In genomic region chr14:31165991-31166630, GRCm38 (mm10) we compare ENCODE assay signal across 8 mouse cellular contexts. TPM values are rescaled to one million over a fixed set of nuclear protein-coding genes. Genes with fewer than 3 reads are reported as not detected.
DNase-seq lines count a peak whose midpoint lies in the region; ATAC-seq and TF ChIP-seq lines count a peak whose summit lies in the region.

No protein-coding gene starts in this region.

- peaks cover 32% of the 10 kb centered on the region for H3K4me1 ChIP-seq in cerebellum, adult 2 months (ENCODE audit: control insufficient read depth, insufficient read depth, low read length)
- H3K4me1 ChIP-seq in CH12.LX (ENCODE audit: control insufficient read depth in 1 of 2, insufficient read depth in 2 of 2): peaks cover 20 to 63% of the 10 kb centered on the region in 2 experiments
- peaks cover 11 to 30% of the 10 kb centered on the region in 2 experiments for H3K4me1 ChIP-seq in heart, embryonic 14.5 days (ENCODE audit: control insufficient read depth in 2 of 2, insufficient read depth in 2 of 2, low read length in 2 of 2)
- H3K4me1 ChIP-seq in lung, embryonic 16.5 days (replicated peaks; ENCODE audit: control insufficient read depth, insufficient read depth, low read length): 0 out of 2 replicates have a peak, but pooled peaks cover 2% of the 10 kb centered on the region

- H3K9me3 ChIP-seq in CH12.LX (replicated peaks; ENCODE audit: low read length): no peaks in the 10 kb centered on the region
- no peaks in the 10 kb centered on the region for H3K9me3 ChIP-seq in heart, embryonic 14.5 days (ENCODE audit: control insufficient read depth, low read length)
- H3K9me3 ChIP-seq in lung, embryonic 16.5 days (ENCODE audit: control insufficient read depth, low read length): no peaks in the 10 kb centered on the region

- no peak for TF ChIP-seq RAD21 in CH12.LX (IDR thresholded peaks at IDR 0.05; ENCODE audit: low read depth, low read length)

- in situ Hi-C loops in CH12.LX (cut with MboI; ENCODE audit: low pct_ligation_motif_present, low pct_unique_long_range_greater_than_20kb, low sequenced_read_pairs): no loop called here

- no peak overlapping the region for H3K27ac ChIP-seq in cerebellum, adult 2 months (ENCODE audit: insufficient read depth, low read length)
- H3K27ac ChIP-seq in CH12.LX (ENCODE audit: insufficient read depth, low read depth): no peak overlapping the region
- no peak overlapping the region; a peak in 1 of 4 replicates for H3K27ac ChIP-seq in heart, embryonic 14.5 days (replicated peaks in 1 of 2; ENCODE audit: control insufficient read depth in 1 of 2, insufficient read depth in 1 of 2, low read depth in 2 of 2, low read length in 2 of 2)
- H3K27ac ChIP-seq in lung, embryonic 16.5 days (ENCODE audit: low read length): no peak overlapping the region

- no peak overlapping the region for H3K4me3 ChIP-seq in cerebellum, adult 2 months (replicated peaks; ENCODE audit: insufficient read depth, low read depth, low read length)
- H3K4me3 ChIP-seq in CH12.LX (replicated peaks in 1 of 3; ENCODE audit: low read depth in 2 of 3, low read length in 2 of 3, poor library complexity in 1 of 3): no peak overlapping the region
- H3K4me3 ChIP-seq in heart, embryonic 14.5 days (ENCODE audit: control insufficient read depth in 1 of 2, insufficient read depth in 1 of 2, low read depth in 1 of 2, low read length in 2 of 2): peak overlapping the region; percentile 38 to 42
- peak overlapping the region; percentile 43 for H3K4me3 ChIP-seq in lung, embryonic 16.5 days (ENCODE audit: low read length)

- H3K79me2 ChIP-seq in CH12.LX (replicated peaks; ENCODE audit: control insufficient read depth, extremely low read depth, insufficient read depth, poor library complexity, severe bottlenecking): no peaks in the 10 kb centered on the region

- no peak overlapping the region for H3K4me2 ChIP-seq in CH12.LX (ENCODE audit: insufficient read depth, low read depth, poor library complexity, severe bottlenecking)
- H3K4me2 ChIP-seq in heart, embryonic 14.5 days (ENCODE audit: low read length): peak overlapping the region; percentile 59
- peak overlapping the region; percentile 46 for H3K4me2 ChIP-seq in lung, embryonic 16.5 days (ENCODE audit: low read depth, low read length)

- no peak for TF ChIP-seq CTCF in cerebellum, adult 2 months (IDR thresholded peaks at IDR 0.05; ENCODE audit: borderline replicate concordance, insufficient read depth, low read depth, low read length)
- no peak for TF ChIP-seq CTCF in CH12.LX (conservative IDR thresholded peaks at IDR 0.05 in 1 of 2, IDR thresholded peaks at IDR 0.05 in 1 of 2; ENCODE audit: low read depth in 2 of 2, low read length in 2 of 2)

- TF ChIP-seq POLR2A in cerebellum, adult 2 months (IDR thresholded peaks at IDR 0.05; ENCODE audit: borderline replicate concordance, insufficient read depth, low read length): no peak
- TF ChIP-seq POLR2A in CH12.LX (IDR thresholded peaks at IDR 0.05; ENCODE audit: low read depth, low read length): no peak

- ATAC-seq in heart, embryonic 14.5 days (ENCODE audit: insufficient number of reproducible peaks, insufficient read depth, low FRiP score, low read depth): no peak
- ATAC-seq in lung, embryonic 16.5 days (ENCODE audit: low read depth): 0 out of 2 replicates have a peak, but pooled peaks have one; percentile 13

- WGBS in cerebellum, adult 2 months: 69% methylated on average over 10 of the region's 10 CpGs
- WGBS in heart, embryonic 14.5 days: 57% methylated on average over 10 of the region's 10 CpGs
- 38% methylated on average over 10 of the region's 10 CpGs for WGBS in lung, embryonic 16.5 days

- H3K9ac ChIP-seq in CH12.LX (ENCODE audit: insufficient read depth, low read depth): no peak overlapping the region
- H3K9ac ChIP-seq in heart, embryonic 14.5 days (ENCODE audit: low read length): peak overlapping the region; percentile 69; the same call in 1 of the 2 replicates
- H3K9ac ChIP-seq in lung, embryonic 16.5 days (ENCODE audit: low read length): no peak overlapping the region; the same call in 1 of the 2 replicates

- TF ChIP-seq EP300 in CH12.LX (IDR thresholded peaks at IDR 0.05; ENCODE audit: low read length): no peak

- dilution Hi-C loops in CH12.LX (cut with MboI; ENCODE audit: extremely low pct_ligation_motif_present, extremely low pct_unique_long_range_greater_than_20kb, low sequenced_read_pairs): no loop called here

- no peaks in the 10 kb centered on the region for H3K27me3 ChIP-seq in cerebellum, adult 2 months (ENCODE audit: control insufficient read depth, insufficient read depth, low read length)
- no peaks in the 10 kb centered on the region for H3K27me3 ChIP-seq in CH12.LX (replicated peaks)
- H3K27me3 ChIP-seq in heart, embryonic 14.5 days (ENCODE audit: control insufficient read depth, insufficient read depth, low read length): no peaks in the 10 kb centered on the region
- H3K27me3 ChIP-seq in lung, embryonic 16.5 days (ENCODE audit: control insufficient read depth, insufficient read depth, low read depth, low read length): no peaks in the 10 kb centered on the region

- peaks cover 8 to 12% of the 10 kb centered on the region in 2 experiments for H3K36me3 ChIP-seq in CH12.LX (replicated peaks in 1 of 2; ENCODE audit: control insufficient read depth in 1 of 2, insufficient read depth in 1 of 2, low read length in 1 of 2)
- peaks cover 17% of the 10 kb centered on the region for H3K36me3 ChIP-seq in heart, embryonic 14.5 days (ENCODE audit: control insufficient read depth, insufficient read depth, low read length)
- peaks cover 5% of the 10 kb centered on the region for H3K36me3 ChIP-seq in lung, embryonic 16.5 days (ENCODE audit: control insufficient read depth, insufficient read depth, low read length)

- DNase-seq in cerebellum, postnatal 10 days: peak; percentile 49 to 67
- DNase-seq in cerebellum, adult 2 months: no peak
- peak; percentile 16 for DNase-seq in CH12.LX (ENCODE audit: extremely low read depth)
- DNase-seq in B cell, adult 2 months: no peak
- no peak for DNase-seq in urinary bladder, adult 2 months (ENCODE audit: low spot score)
- DNase-seq in urinary bladder, postnatal 10 days (ENCODE audit: low spot score): no peak

TF ChIP-seq in CH12.LX, 34 proteins besides CTCF, POLR2A, EP300 and RAD21:
- no peak for TF ChIP-seq BHLHE40 (IDR thresholded peaks at IDR 0.05; ENCODE audit: low read depth, low read length)

RNA-seq across cellular contexts. Expression of gene Stab1, which starts 2.3 kb away (rescaled TPM):
- 8.6 and 9.6 TPM in 2 replicates for polyA plus RNA-seq in cerebellum, adult 2 months (2012; rRNA removed)
- total RNA-seq in CH12.LX (2012; rRNA removed): 3.9 and 4.4 TPM in 2 replicates
- total RNA-seq in CH12.LX (2014; rRNA removed): 4.6 and 5.8 TPM in 2 replicates
- polyA plus RNA-seq in CH12.LX (2012; ENCODE audit: insufficient read length, low read depth): 11.2 TPM in 2 replicates
- 56.0 and 66.8 TPM in 2 replicates for polyA plus RNA-seq in heart, embryonic 14.5 days (2014; fragmentation: Nextera tagmentation; extraction: Ambion mirVana)
- 48.9 and 52.1 TPM in 2 replicates for polyA plus RNA-seq in lung, embryonic 16.5 days (2015; fragmentation: Nextera tagmentation; extraction: Ambion mirVana)
- polyA plus RNA-seq in urinary bladder, adult 2 months (2012; rRNA removed): 85.3 and 90.2 TPM in 2 replicates

RNA-seq across cellular contexts. Expression of gene Nt5dc2, which starts 35.3 kb away (rescaled TPM):
- polyA plus RNA-seq in cerebellum, adult 2 months (2012; rRNA removed): 28.3 and 28.4 TPM in 2 replicates
- 41.6 and 52.5 TPM in 2 replicates for total RNA-seq in CH12.LX (2012; rRNA removed)
- total RNA-seq in CH12.LX (2014; rRNA removed): 2.9 and 4.0 TPM in 2 replicates
- polyA plus RNA-seq in CH12.LX (2012; ENCODE audit: insufficient read length, low read depth): 3.3 and 5.7 TPM in 2 replicates
- polyA plus RNA-seq in heart, embryonic 14.5 days (2014; fragmentation: Nextera tagmentation; extraction: Ambion mirVana): 329 and 341 TPM in 2 replicates
- polyA plus RNA-seq in lung, embryonic 16.5 days (2015; fragmentation: Nextera tagmentation; extraction: Ambion mirVana): 379 and 414 TPM in 2 replicates
- 8.0 and 8.1 TPM in 2 replicates for polyA plus RNA-seq in urinary bladder, adult 2 months (2012; rRNA removed)

RNA-seq across cellular contexts. Expression of gene Smim4, which starts 37.4 kb away (rescaled TPM):
- 35.3 and 42.4 TPM in 2 replicates for polyA plus RNA-seq in cerebellum, adult 2 months (2012; rRNA removed)
- total RNA-seq in CH12.LX (2012; rRNA removed) (38.0 and 45.8 TPM in 2 replicates), CH12.LX (2014; rRNA removed) (13.5 and 19.1 TPM in 2 replicates)
- 24.0 and 26.1 TPM in 2 replicates for polyA plus RNA-seq in CH12.LX (2012; ENCODE audit: insufficient read length, low read depth)
- 98.2 and 107 TPM in 2 replicates for polyA plus RNA-seq in heart, embryonic 14.5 days (2014; fragmentation: Nextera tagmentation; extraction: Ambion mirVana)
- 79.4 and 82.2 TPM in 2 replicates for polyA plus RNA-seq in lung, embryonic 16.5 days (2015; fragmentation: Nextera tagmentation; extraction: Ambion mirVana)
- 28.1 and 42.8 TPM in 2 replicates for polyA plus RNA-seq in urinary bladder, adult 2 months (2012; rRNA removed)

RNA-seq across cellular contexts. Expression of gene Tnnc1, which starts 42.0 kb away (rescaled TPM):
- polyA plus RNA-seq in cerebellum, adult 2 months (2012; rRNA removed): 6.1 and 7.6 TPM in 2 replicates
- total RNA-seq in CH12.LX (2012; rRNA removed) (0.25 and 0.29 TPM in 2 replicates), CH12.LX (2014; rRNA removed) (0.63 and 0.86 TPM in 2 replicates)
- polyA plus RNA-seq in CH12.LX (2012; ENCODE audit: insufficient read length, low read depth): 0.66 and 1.0 TPM in 2 replicates
- polyA plus RNA-seq in heart, embryonic 14.5 days (2014; fragmentation: Nextera tagmentation; extraction: Ambion mirVana): 5,119 and 5,195 TPM in 2 replicates
- 93.6 and 113 TPM in 2 replicates for polyA plus RNA-seq in lung, embryonic 16.5 days (2015; fragmentation: Nextera tagmentation; extraction: Ambion mirVana)
- polyA plus RNA-seq in urinary bladder, adult 2 months (2012; rRNA removed): 3.0 and 3.5 TPM in 2 replicates

RNA-seq across cellular contexts. Expression of gene Nisch, which starts 50.6 kb away (rescaled TPM):
- 292 and 304 TPM in 2 replicates for polyA plus RNA-seq in cerebellum, adult 2 months (2012; rRNA removed)
- total RNA-seq in CH12.LX (2012; rRNA removed) (76.1 and 85.2 TPM in 2 replicates), CH12.LX (2014; rRNA removed) (43.1 and 46.3 TPM in 2 replicates)
- 149 and 180 TPM in 2 replicates for polyA plus RNA-seq in CH12.LX (2012; ENCODE audit: insufficient read length, low read depth)
- 308 and 317 TPM in 2 replicates for polyA plus RNA-seq in heart, embryonic 14.5 days (2014; fragmentation: Nextera tagmentation; extraction: Ambion mirVana)
- polyA plus RNA-seq in lung, embryonic 16.5 days (2015; fragmentation: Nextera tagmentation; extraction: Ambion mirVana): 377 and 397 TPM in 2 replicates
- polyA plus RNA-seq in urinary bladder, adult 2 months (2012; rRNA removed): 211 and 293 TPM in 2 replicates

Comparison
In these comparisons a context has a peak if more than half of its experiments do, and no peak if none do; other contexts are left out.
1. DNase-seq: peak in cerebellum, postnatal 10 days (2 of 2) and CH12.LX (single experiment); none in cerebellum, adult 2 months (0 of 2), B cell, adult 2 months (0 of 2), urinary bladder, adult 2 months (single experiment) and urinary bladder, postnatal 10 days (single experiment).
2. H3K4me3 ChIP-seq: peak in heart, embryonic 14.5 days (2 of 2) and lung, embryonic 16.5 days (single experiment); none in cerebellum, adult 2 months (single experiment) and CH12.LX (0 of 3).
3. RNA of gene Nt5dc2, which starts 35.3 kb away (polyA plus RNA-seq): 379 to 414 TPM in lung, embryonic 16.5 days and 329 to 341 TPM in heart, embryonic 14.5 days; 28.3 to 28.4 TPM in cerebellum, adult 2 months, 8.0 to 8.1 TPM in urinary bladder, adult 2 months and 3.3 to 5.7 TPM in CH12.LX; every median in the first group is over 10 times any median in the second.